Mouse (Mus musculus) lung, postnatal 4 days (tissue): ENCODE data around the gene Olfr683.
"Not testable (repeated sequence)": the region's sequence is repeated elsewhere in the genome, so short reads cannot be mapped to it uniquely, and the experiment has no call there.

ENCODE experiments used
- DNase-seq, 2 experiments: peaks; one replicate each; pipeline ENCODE4 v3.0.0; 2021

Gene Olfr683

GRCm38 (mm10) chr7:105146912-105147311, at the start of gene Olfr683:
Gene Olfr683 (minus strand): TSS chr7:105147012.
- DNase-seq = no peak

- DNase-seq = no peak
Measured at GRCm38 (mm10) chr7:105185912-105186311, 39.1 kb upstream of the Olfr683 start, which contains the start of gene Olfr685. Gene Olfr685 (minus strand): TSS chr7:105186012.

GRCm38 (mm10) chr7:105170773-105171172, 24.0 kb upstream of the Olfr683 start:
- DNase-seq = peak in 1 of 2 experiments; percentile 8

- no peak for DNase-seq
Measured at GRCm38 (mm10) chr7:105163553-105163952, 16.7 kb upstream of the Olfr683 start, which contains the start of gene Olfr684. Gene Olfr684 (minus strand): TSS chr7:105163653.

- DNase-seq = no peak
Measured at GRCm38 (mm10) chr7:105141275-105141674, 5.5 kb downstream of the Olfr683 start.

- no peak for DNase-seq
Measured at GRCm38 (mm10) chr7:105116536-105116935, 30.3 kb downstream of the Olfr683 start, which contains the start of gene Olfr681. Gene Olfr681 (plus strand): TSS chr7:105116836.

GRCm38 (mm10) chr7:105092717-105093116, 54.1 kb downstream of the Olfr683 start, which contains the start of gene Olfr680-ps1:
Gene Olfr680-ps1 (minus strand): TSS chr7:105092817.
- not testable (repeated sequence) for DNase-seq
